Mouse (Mus musculus) liver, postnatal 0 days (tissue): Measurements from ENCODE around the gene Pick1.

Experiments
- CTCF ChIP-seq: sonication (generic); IDR thresholded peaks from 2 replicates; pipeline ENCODE4 v1.5.1; 2016; ENCODE audit warnings: antibody characterized with exemption, low read depth
- EP300 ChIP-seq: IDR thresholded peaks from 2 replicates; pipeline ENCODE4 v1.6.1; 2016; ENCODE audit warnings: antibody characterized with exemption, low read depth, mild to moderate bottlenecking

DNA sequence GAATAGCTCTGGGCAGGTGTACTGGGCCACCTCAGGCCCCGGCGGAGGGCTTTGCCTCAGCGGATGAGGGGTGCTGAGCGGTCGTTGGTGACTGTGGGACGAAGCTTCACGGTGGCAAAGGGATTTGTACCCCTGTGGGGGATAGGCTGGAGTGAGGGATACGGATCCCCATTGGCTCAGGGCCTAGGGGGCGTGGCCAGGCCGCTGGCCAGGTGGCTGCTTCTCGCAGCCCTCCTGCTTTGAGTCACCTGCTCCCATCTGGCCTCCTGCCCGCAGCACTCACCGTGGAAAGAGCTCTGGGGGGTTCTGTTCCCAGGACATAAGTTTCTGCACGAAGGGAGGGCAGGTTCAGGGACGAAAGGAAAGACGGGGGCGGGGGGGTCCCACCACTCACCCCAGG lies 29.5 kb downstream of the Pick1 start:
- TF ChIP-seq CTCF (no peak), EP300 (no peak)
